Mouse (Mus musculus) C2C12 (cell line): ENCODE measurements at regions not wholly inside any gene's neighbourhood (a gene's known extent, or its start where the extent isn't known, plus 50 kb on each side); places are given as distances from the start of the nearest gene placed in this dataset.

Experiments
- H3K27me3 ChIP-seq: one replicate; pipeline ENCODE4 v1.6.1; 2011; ENCODE audit not compliant: control insufficient read depth, insufficient read depth, insufficient read length
- H3K36me3 ChIP-seq: one replicate; pipeline ENCODE4 v1.6.1; 2011; ENCODE audit not compliant: control insufficient read depth, insufficient read depth
- H3K4me3 ChIP-seq: one replicate; pipeline ENCODE4 v1.5.1; 2011; ENCODE audit warnings: mild to moderate bottlenecking, control low read depth; ENCODE audit not compliant: poor library complexity, insufficient read depth, severe bottlenecking
- H3K79me2 ChIP-seq: one replicate; pipeline ENCODE4 v1.6.1; 2011; ENCODE audit not compliant: control insufficient read depth, insufficient read depth
- H3K79me3 ChIP-seq: one replicate; pipeline ENCODE4 v1.6.1; 2011; ENCODE audit warnings: low read depth, control low read depth
- H3ac ChIP-seq: one replicate; pipeline ENCODE3; 2011; ENCODE audit warnings: low read depth; ENCODE audit not compliant: control insufficient read depth, insufficient read length
- CEBPB ChIP-seq: IDR thresholded peaks from one replicate; pipeline ENCODE4 v1.6.1; 2011; ENCODE audit warnings: low read depth, mild to moderate bottlenecking, control low read depth, moderate library complexity
- CTCF ChIP-seq: IDR thresholded peaks from one replicate; pipeline ENCODE4 v1.5.1; 2011; ENCODE audit not compliant: control insufficient read depth, insufficient read depth, insufficient read length
- FOSL1 ChIP-seq: IDR thresholded peaks from one replicate; pipeline ENCODE4 v1.8.0; 2011; ENCODE audit warnings: mild to moderate bottlenecking, low read length; ENCODE audit not compliant: poor library complexity, insufficient read depth, severe bottlenecking
- MAX ChIP-seq: IDR thresholded peaks from one replicate; pipeline ENCODE4 v1.6.1; 2011; ENCODE audit warnings: mild to moderate bottlenecking, control low read depth
- MYOD1 ChIP-seq: IDR thresholded peaks from one replicate; pipeline ENCODE4 v1.6.1; 2011; ENCODE audit warnings: low read depth; ENCODE audit not compliant: control insufficient read depth, insufficient read length
- MYOG ChIP-seq: IDR thresholded peaks from one replicate; pipeline ENCODE4 v1.6.1; 2011; ENCODE audit not compliant: control insufficient read depth, insufficient read length; ENCODE audit errors: extremely low read depth
- USF1 ChIP-seq: IDR thresholded peaks from one replicate; pipeline ENCODE4 v1.6.1; 2011; ENCODE audit warnings: low read depth, mild to moderate bottlenecking, control low read depth, moderate library complexity

DNA sequence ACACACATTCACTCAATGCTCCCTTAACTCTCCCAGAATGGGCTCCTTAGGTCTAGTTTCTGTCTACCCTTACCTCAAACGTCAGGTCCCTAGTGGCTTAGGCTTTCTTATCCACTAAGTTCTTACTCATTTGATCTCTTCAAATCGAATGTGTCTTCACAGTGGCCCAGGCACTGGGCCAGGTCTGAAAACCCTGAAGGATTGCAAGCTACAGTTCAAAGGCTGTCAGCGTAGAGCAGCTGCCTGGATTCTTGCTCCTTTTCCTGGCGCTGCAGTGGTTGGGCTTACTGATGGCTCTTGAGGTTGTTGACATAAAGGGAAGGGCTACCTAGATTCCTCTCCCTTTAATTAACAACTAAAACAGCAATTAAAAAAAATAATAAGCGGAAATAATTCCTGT, 103.0 kb downstream of the Ankrd50 start:
- no peaks in the 10 kb centered on the region for H3K79me3 ChIP-seq
- no peak for TF ChIP-seq MAX
- TF ChIP-seq CEBPB, result no peak
- TF ChIP-seq CTCF, result no peak
- no peak for TF ChIP-seq USF1
- no peak for TF ChIP-seq FOSL1
- TF ChIP-seq MYOD1, result no peak
- no peak for TF ChIP-seq MYOG
- no peaks in the 10 kb centered on the region for H3K79me2 ChIP-seq
- H3K27me3 ChIP-seq, result no peaks in the 10 kb centered on the region
- no peaks in the 10 kb centered on the region for H3K36me3 ChIP-seq
- no peak overlapping the region for H3ac ChIP-seq
- no peak overlapping the region for H3K4me3 ChIP-seq

DNA sequence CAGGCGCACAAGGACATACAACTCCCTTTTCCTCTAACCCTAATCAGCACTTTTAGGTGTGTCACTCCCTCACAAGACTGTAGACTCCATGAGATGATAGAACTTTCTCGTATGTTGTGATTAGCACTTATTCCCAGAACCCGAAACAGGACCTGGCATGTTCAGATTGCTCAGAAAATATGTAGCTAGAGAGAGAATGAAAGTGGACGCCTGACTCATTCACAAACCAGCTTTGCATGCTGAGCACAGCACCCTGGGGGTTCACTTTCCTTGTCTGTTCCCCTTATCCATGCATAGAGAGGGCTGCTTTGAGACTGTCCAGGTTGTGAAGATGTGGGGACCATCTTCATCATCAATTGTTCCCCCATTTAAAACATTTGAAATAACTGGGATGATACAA, 111.0 kb downstream of the Ankrd50 start:
- no peaks in the 10 kb centered on the region for H3K36me3 ChIP-seq
- no peaks in the 10 kb centered on the region for H3K79me2 ChIP-seq
- H3K27me3 ChIP-seq, result no peaks in the 10 kb centered on the region
- no peaks in the 10 kb centered on the region for H3K79me3 ChIP-seq
- H3ac ChIP-seq, result no peak overlapping the region
- TF ChIP-seq MYOD1 (no peak), USF1 (no peak), MYOG (no peak)
- no peak overlapping the region for H3K4me3 ChIP-seq

DNA sequence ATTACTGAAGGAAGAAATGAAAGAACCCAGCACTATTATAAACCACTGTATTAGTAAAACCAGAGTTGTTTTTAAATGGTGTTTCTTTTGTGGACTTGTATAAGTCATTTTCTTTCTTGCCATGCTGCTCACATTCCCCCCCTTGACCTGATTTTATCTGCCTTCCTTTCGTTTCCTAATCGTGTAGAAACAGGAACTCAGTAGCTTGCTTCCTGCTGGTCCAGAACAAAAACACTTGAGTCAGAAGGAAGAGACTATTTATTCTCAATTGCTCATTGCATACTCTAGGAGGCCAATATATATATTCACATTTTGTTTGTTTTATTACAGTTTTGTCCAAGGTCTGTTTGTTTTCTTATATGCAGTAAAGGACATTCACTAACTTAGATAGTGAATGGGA, 112.9 kb downstream of the Ankrd50 start:
- TF ChIP-seq FOSL1, result no peak
- Histone ChIP-seq H3K36me3 (no peaks in the 10 kb centered on the region), H3ac (no peak overlapping the region), H3K27me3 (no peaks in the 10 kb centered on the region), H3K4me3 (no peak overlapping the region), H3K79me2 (no peaks in the 10 kb centered on the region), H3K79me3 (no peaks in the 10 kb centered on the region)

DNA sequence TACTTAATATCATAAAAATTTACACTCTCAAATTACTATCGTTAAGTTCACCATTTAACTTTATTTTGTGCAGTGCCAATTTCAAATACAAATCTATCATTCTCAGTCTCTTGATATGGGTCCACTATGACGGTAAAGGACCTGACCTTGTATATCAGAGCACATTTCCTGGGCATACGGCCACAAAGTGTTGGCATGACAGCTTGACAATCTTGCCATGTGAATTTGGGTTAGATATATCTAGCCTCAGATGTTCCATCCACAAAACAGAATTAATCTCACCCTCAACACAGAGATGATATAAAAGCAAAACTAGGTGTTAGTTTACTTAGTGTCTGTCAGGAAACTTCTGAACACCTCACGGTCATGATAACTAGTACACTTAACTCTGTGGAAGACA, 120.8 kb downstream of the Ankrd50 start:
- no peaks in the 10 kb centered on the region for H3K79me3 ChIP-seq
- H3ac ChIP-seq, result no peak overlapping the region
- no peak overlapping the region for H3K4me3 ChIP-seq
- H3K27me3 ChIP-seq, result no peaks in the 10 kb centered on the region
- TF ChIP-seq MYOD1, result no peak
- no peaks in the 10 kb centered on the region for H3K36me3 ChIP-seq
- no peaks in the 10 kb centered on the region for H3K79me2 ChIP-seq

DNA sequence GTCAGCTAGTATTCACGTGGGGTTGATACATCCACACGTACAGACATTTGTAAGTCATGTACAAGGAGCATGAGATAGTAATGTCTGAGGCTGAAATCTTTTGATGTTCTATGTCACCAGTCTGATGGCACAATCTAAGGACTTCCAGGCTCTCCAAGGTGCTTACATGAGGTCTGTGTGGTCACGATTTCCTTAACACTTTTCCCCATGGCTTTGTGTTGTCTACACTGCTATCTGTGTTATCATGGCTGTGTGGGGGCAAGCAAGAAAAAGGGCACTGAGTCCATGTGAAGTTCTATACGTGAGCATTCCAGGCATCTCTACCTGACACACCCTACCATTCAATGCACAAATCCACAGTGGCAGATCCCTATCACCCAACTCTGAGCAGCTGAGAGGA, 123.2 kb downstream of the Ankrd50 start:
- H3K27me3 ChIP-seq, result no peaks in the 10 kb centered on the region
- TF ChIP-seq MYOD1 (no peak), MAX (no peak), MYOG (no peak), CEBPB (no peak), USF1 (no peak), CTCF (no peak), FOSL1 (no peak)
- no peaks in the 10 kb centered on the region for H3K79me2 ChIP-seq
- no peaks in the 10 kb centered on the region for H3K36me3 ChIP-seq
- H3ac ChIP-seq, result no peak overlapping the region
- H3K79me3 ChIP-seq, result no peaks in the 10 kb centered on the region
- no peak overlapping the region for H3K4me3 ChIP-seq

DNA sequence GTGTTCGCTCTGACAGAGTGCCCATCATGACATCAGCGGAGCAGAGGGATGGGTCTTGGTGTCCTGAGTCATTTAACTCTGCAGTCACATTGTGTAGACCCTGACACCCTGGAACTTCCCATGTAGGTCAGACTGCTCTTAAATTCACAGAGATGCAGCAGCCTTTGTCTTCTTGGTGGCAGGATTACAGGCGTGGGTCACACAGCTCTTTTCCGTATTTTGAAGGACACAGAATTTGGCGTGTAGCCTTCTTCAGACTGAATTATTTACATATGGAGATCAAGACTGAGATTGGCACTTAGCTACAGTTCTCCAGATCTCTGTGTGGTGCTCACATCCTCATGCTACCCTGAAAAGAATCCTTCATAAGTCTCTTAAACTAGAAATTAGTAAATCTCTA, 123.7 kb downstream of the Ankrd50 start:
- TF ChIP-seq MAX (no peak), MYOG (no peak), USF1 (no peak), FOSL1 (no peak), CTCF (no peak), MYOD1 (no peak), CEBPB (no peak)
- Histone ChIP-seq H3K79me2 (no peaks in the 10 kb centered on the region), H3K36me3 (no peaks in the 10 kb centered on the region), H3ac (no peak overlapping the region), H3K27me3 (no peaks in the 10 kb centered on the region), H3K4me3 (no peak overlapping the region), H3K79me3 (no peaks in the 10 kb centered on the region)

DNA sequence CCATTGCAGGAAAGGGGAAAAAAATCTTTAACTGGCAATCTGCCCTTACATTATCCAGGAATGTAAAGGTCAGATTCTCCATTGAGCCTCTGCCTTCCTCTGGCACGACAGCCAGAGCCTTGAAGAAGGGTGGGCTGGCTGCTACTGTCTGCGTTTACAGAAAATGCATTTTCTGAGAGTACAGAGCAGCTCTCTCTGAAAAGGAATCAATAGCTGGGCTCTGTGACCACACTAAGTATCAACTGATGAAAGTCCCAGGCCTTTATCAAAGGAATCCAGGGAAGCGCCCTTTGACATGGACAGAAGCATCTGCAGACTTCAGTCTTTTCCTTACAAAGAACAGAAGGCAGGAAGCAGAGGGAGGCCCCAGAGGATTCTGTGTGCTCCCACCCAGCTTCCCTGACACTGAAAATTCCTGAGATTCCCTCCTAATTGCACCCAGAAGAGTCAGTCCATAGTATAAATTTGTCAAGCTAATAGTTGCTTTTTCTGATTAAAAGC, 124.2 kb downstream of the Ankrd50 start:
- TF ChIP-seq MYOD1, result no peak
- no peak for TF ChIP-seq CEBPB
- no peak for TF ChIP-seq FOSL1
- no peak for TF ChIP-seq CTCF
- no peak for TF ChIP-seq MYOG
- TF ChIP-seq MAX, result no peak
- TF ChIP-seq USF1, result no peak
- H3ac ChIP-seq, result no peak overlapping the region
- H3K27me3 ChIP-seq, result no peaks in the 10 kb centered on the region
- H3K79me3 ChIP-seq, result no peaks in the 10 kb centered on the region
- no peaks in the 10 kb centered on the region for H3K36me3 ChIP-seq
- H3K4me3 ChIP-seq, result no peak overlapping the region
- H3K79me2 ChIP-seq, result no peaks in the 10 kb centered on the region
